Mouse (Mus musculus): ENCODE results near the gene Tmppe. TPM values are rescaled to one million over a fixed set of nuclear protein-coding genes. Genes with fewer than 3 reads are reported as not detected.
A peak's percentile ranks its signal among the peaks of the same experiment; 100 is the strongest.
"Not testable (repeated sequence)": the region's sequence is repeated elsewhere in the genome, so short reads cannot be mapped to it uniquely, and the experiment has no call there.

Gene Tmppe
- 18.3 and 22.1 TPM in 2 replicates for polyA plus RNA-seq (2015; fragmentation: Nextera tagmentation; extraction: Ambion mirVana)

- Histone ChIP-seq H3K9ac (peak within 1 kb of the TSS; percentile 94), H3K4me3 (replicated peaks) (peak within 1 kb of the TSS; percentile 93), H3K4me1 (replicated peaks) (peaks cover 4% of the 10 kb centered on the region; the same call in 1 of the 2 replicates), H3K27ac (peak within 1 kb of the TSS; percentile 98), H3K36me3 (peaks cover 19% of the 10 kb centered on the region), H3K4me2 (replicated peaks) (peak within 1 kb of the TSS; percentile 82), H3K9me3 (no peaks in the 10 kb centered on the region), H3K27me3 (replicated peaks) (no peaks in the 10 kb centered on the region)
- ATAC-seq = peak; percentile 97
- under 1% methylated on average over 73 of the region's 73 CpGs for WGBS
Measured at GRCm38 (mm10) chr9:114400949-114401684, at the start of gene Tmppe, which contains the start of gene Glb1. Tmppe (plus strand) TSS chr9:114401105. Glb1 (plus strand) TSS chr9:114401076.

- 0 out of 2 replicates have a peak, but pooled peaks cover 2% of the 10 kb centered on the region for H3K4me1 ChIP-seq (replicated peaks)
- peak; percentile 86 for ATAC-seq
- H3K36me3 ChIP-seq = no peaks in the 10 kb centered on the region
- H3K4me3 ChIP-seq (replicated peaks) = peak overlapping the region; percentile 49
- H3K9ac ChIP-seq = peak overlapping the region; percentile 57
- WGBS = under 1% methylated on average over 48 of the region's 48 CpGs
- no peaks in the 10 kb centered on the region for H3K9me3 ChIP-seq
- no peak overlapping the region for H3K27ac ChIP-seq
- H3K27me3 ChIP-seq (replicated peaks) = no peaks in the 10 kb centered on the region
- H3K4me2 ChIP-seq (replicated peaks) = peak overlapping the region; percentile 94
Measured at GRCm38 (mm10) chr9:114367783-114368470, 33.0 kb upstream of the Tmppe start.

- peak overlapping the region; percentile 94 for H3K4me2 ChIP-seq (replicated peaks)
- peak; percentile 27 for ATAC-seq
- no peaks in the 10 kb centered on the region for H3K27me3 ChIP-seq (replicated peaks)
- H3K4me3 ChIP-seq (replicated peaks) = peak overlapping the region; percentile 49
- 16% methylated on average over 12 of the region's 12 CpGs for WGBS
- H3K4me1 ChIP-seq (replicated peaks) = 0 out of 2 replicates have a peak, but pooled peaks cover 2% of the 10 kb centered on the region
- H3K9me3 ChIP-seq = no peaks in the 10 kb centered on the region
- H3K36me3 ChIP-seq = no peaks in the 10 kb centered on the region
- peak overlapping the region; percentile 57 for H3K9ac ChIP-seq
- 0 out of 2 replicates have a peak overlapping the region, but pooled peaks have one; percentile 9 for H3K27ac ChIP-seq
Measured at GRCm38 (mm10) chr9:114368471-114368858, 32.4 kb upstream of the Tmppe start.

- not testable (repeated sequence) for H3K9ac ChIP-seq; H3K9me3 ChIP-seq; H3K27ac ChIP-seq; H3K27me3 ChIP-seq (replicated peaks); H3K36me3 ChIP-seq; H3K4me1 ChIP-seq (replicated peaks); H3K4me3 ChIP-seq (replicated peaks)
- WGBS = 61% methylated on average over 5 of the region's 5 CpGs
- H3K4me2 ChIP-seq (replicated peaks) = 0 out of 2 replicates have a peak overlapping the region, but pooled peaks have one; percentile 94
- ATAC-seq = 0 out of 2 replicates have a peak, but pooled peaks have one; percentile 38
Measured at GRCm38 (mm10) chr9:114369389-114369788, 31.5 kb upstream of the Tmppe start.

- not testable (repeated sequence) for H3K36me3 ChIP-seq; H3K9me3 ChIP-seq; ATAC-seq; H3K4me1 ChIP-seq (replicated peaks); H3K9ac ChIP-seq; H3K27me3 ChIP-seq (replicated peaks); H3K27ac ChIP-seq; H3K4me3 ChIP-seq (replicated peaks); H3K4me2 ChIP-seq (replicated peaks)
- WGBS = 33% methylated on average over 5 of the region's 5 CpGs
Measured at GRCm38 (mm10) chr9:114371717-114372116, 29.2 kb upstream of the Tmppe start.

- WGBS = 87% methylated on average over 10 of the region's 10 CpGs
- ATAC-seq = no peak
- H3K27me3 ChIP-seq (replicated peaks) = no peaks in the 10 kb centered on the region
- 0 out of 2 replicates have a peak, but pooled peaks cover 6% of the 10 kb centered on the region for H3K36me3 ChIP-seq
- no peak overlapping the region for H3K27ac ChIP-seq
- H3K9ac ChIP-seq = no peak overlapping the region
- H3K4me2 ChIP-seq (replicated peaks) = no peak overlapping the region
- peaks cover 6% of the 10 kb centered on the region; the same call in 1 of the 2 replicates for H3K4me1 ChIP-seq (replicated peaks)
- no peak overlapping the region for H3K4me3 ChIP-seq (replicated peaks)
- no peaks in the 10 kb centered on the region for H3K9me3 ChIP-seq
Measured at GRCm38 (mm10) chr9:114375276-114375962, 25.5 kb upstream of the Tmppe start.

GRCm38 (mm10) chr9:114377168-114377567 lies 23.7 kb upstream of the Tmppe start:
- Histone ChIP-seq H3K9ac (no peak overlapping the region), H3K4me3 (replicated peaks) (no peak overlapping the region), H3K9me3 (no peaks in the 10 kb centered on the region), H3K4me2 (replicated peaks) (no peak overlapping the region), H3K36me3 (0 out of 2 replicates have a peak, but pooled peaks cover 9% of the 10 kb centered on the region), H3K27me3 (replicated peaks) (no peaks in the 10 kb centered on the region), H3K4me1 (replicated peaks) (peaks cover 6% of the 10 kb centered on the region; the same call in 1 of the 2 replicates), H3K27ac (no peak overlapping the region)
- no peak for ATAC-seq
- WGBS = 88% methylated on average over 10 of the region's 10 CpGs

- Histone ChIP-seq H3K27me3 (replicated peaks) (no peaks in the 10 kb centered on the region), H3K4me2 (replicated peaks) (no peak overlapping the region; the same call in 1 of the 2 replicates), H3K9me3 (no peaks in the 10 kb centered on the region), H3K4me1 (replicated peaks) (peaks cover 6% of the 10 kb centered on the region; the same call in 1 of the 2 replicates), H3K36me3 (0 out of 2 replicates have a peak, but pooled peaks cover 6% of the 10 kb centered on the region), H3K27ac (peak overlapping the region; percentile 78), H3K4me3 (replicated peaks) (no peak overlapping the region), H3K9ac (no peak overlapping the region)
- ATAC-seq = peak; percentile 50
- 70% methylated on average over 12 of the region's 12 CpGs for WGBS
Measured at GRCm38 (mm10) chr9:114379871-114380270, 21.0 kb upstream of the Tmppe start.

GRCm38 (mm10) chr9:114380881-114381733 lies 19.8 kb upstream of the Tmppe start:
- ATAC-seq = no peak
- 65% methylated on average over 17 of the region's 17 CpGs for WGBS
- H3K4me3 ChIP-seq (replicated peaks) = no peak overlapping the region
- no peak overlapping the region for H3K27ac ChIP-seq
- no peaks in the 10 kb centered on the region for H3K27me3 ChIP-seq (replicated peaks)
- H3K4me1 ChIP-seq (replicated peaks) = peaks cover 6% of the 10 kb centered on the region; the same call in 1 of the 2 replicates
- 0 out of 2 replicates have a peak, but pooled peaks cover 2% of the 10 kb centered on the region for H3K36me3 ChIP-seq
- H3K9me3 ChIP-seq = no peaks in the 10 kb centered on the region
- H3K4me2 ChIP-seq (replicated peaks) = no peak overlapping the region
- H3K9ac ChIP-seq = no peak overlapping the region

GRCm38 (mm10) chr9:114382936-114383710 lies 17.8 kb upstream of the Tmppe start:
- WGBS = 64% methylated on average over 17 of the region's 17 CpGs
- H3K27ac ChIP-seq = peak overlapping the region; percentile 60
- H3K4me1 ChIP-seq (replicated peaks) = peaks cover 12% of the 10 kb centered on the region; the same call in 1 of the 2 replicates

More at GRCm38 (mm10) chr9:114382936-114383710, 17.8 kb upstream of the Tmppe start:
- Histone ChIP-seq H3K36me3 (0 out of 2 replicates have a peak, but pooled peaks cover 2% of the 10 kb centered on the region), H3K4me2 (replicated peaks) (no peak overlapping the region), H3K9me3 (no peaks in the 10 kb centered on the region), H3K9ac (no peak overlapping the region), H3K4me3 (replicated peaks) (no peak overlapping the region), H3K27me3 (replicated peaks) (no peaks in the 10 kb centered on the region)
- peak; percentile 76 for ATAC-seq

Measured in intestine, embryonic 15.5 days (tissue).